Mouse (Mus musculus): Measurements from ENCODE around the gene Ywhab. TPM values are rescaled to one million over a fixed set of nuclear protein-coding genes. Genes with fewer than 3 reads are reported as not detected.

Gene Ywhab
- 228 and 233 TPM in 2 replicates for polyA plus RNA-seq (2014; fragmentation: Nextera tagmentation; extraction: Ambion mirVana)

DNA sequence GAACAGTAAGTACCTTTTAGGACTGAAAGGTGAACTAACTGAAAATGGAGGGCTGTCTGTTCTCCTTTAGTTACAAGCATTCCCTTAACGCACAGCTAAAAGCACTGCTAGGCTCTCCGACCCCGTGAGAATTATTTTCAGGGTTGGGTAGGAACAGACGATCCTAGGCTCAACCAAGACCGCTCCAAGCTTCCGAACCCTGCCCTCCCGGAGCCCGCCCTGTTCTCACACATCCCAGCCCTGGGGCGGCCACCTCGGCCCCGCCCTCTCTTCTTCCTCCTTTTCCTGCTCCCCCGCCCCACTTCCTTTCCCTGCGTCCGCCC lies at the start of gene Ywhab:
Gene Ywhab, plus strand, starts transcription at position 307 of the 323 bp plus-strand sequence.
- DNase-seq (ENCODE audit: low spot score): no peak
- Histone ChIP-seq H3K9ac (ENCODE audit: low read depth, low read length) (peak within 1 kb of the TSS; percentile 95), H3K4me2 (peak within 1 kb of the TSS; percentile 64), H3K4me1 (replicated peaks; ENCODE audit: control insufficient read depth, insufficient read depth, low read length) (peaks cover 20% of the 10 kb centered on the region), H3K4me3 (ENCODE audit: low read depth, low read length) (peak within 1 kb of the TSS; percentile 95), H3K36me3 (ENCODE audit: control insufficient read depth, insufficient read depth, low read length) (no peaks in the 10 kb centered on the region), H3K27ac (ENCODE audit: low read depth, low read length) (peak within 1 kb of the TSS; percentile 97), H3K9me3 (ENCODE audit: control insufficient read depth, low read length) (no peaks in the 10 kb centered on the region), H3K27me3 (replicated peaks; ENCODE audit: control insufficient read depth, insufficient read depth, low read length) (no peaks in the 10 kb centered on the region)
- ATAC-seq (replicated peaks; ENCODE audit: low FRiP score): no peak
- under 1% methylated on average over 11 of the region's 14 CpGs for WGBS

DNA sequence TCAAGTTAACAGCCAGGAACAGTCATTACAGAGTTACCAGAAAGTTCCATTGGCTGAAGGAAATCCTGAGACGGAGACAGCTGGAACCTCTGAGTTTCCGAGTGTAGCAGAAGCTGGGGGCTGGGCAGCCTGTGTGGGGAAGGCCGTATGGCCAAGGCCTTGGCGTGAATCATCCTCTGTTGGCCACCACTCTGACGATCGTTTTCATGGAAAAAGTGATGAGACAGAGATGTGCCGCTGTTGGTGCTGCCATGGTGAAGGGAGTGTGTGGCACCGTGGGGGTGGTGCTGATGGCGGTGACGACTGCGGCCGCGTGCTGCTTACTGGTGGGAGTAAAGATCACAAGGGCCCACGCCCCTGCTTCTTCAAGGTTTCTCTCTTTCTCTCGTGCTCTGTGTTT lies 48.5 kb upstream of the Ywhab start:
- DNase-seq (ENCODE audit: low spot score) (no peak), ATAC-seq (replicated peaks; ENCODE audit: low FRiP score) (no peak)
- Histone ChIP-seq H3K27ac (ENCODE audit: low read depth, low read length) (no peak overlapping the region), H3K27me3 (replicated peaks; ENCODE audit: control insufficient read depth, insufficient read depth, low read length) (no peaks in the 10 kb centered on the region), H3K36me3 (ENCODE audit: control insufficient read depth, insufficient read depth, low read length) (no peaks in the 10 kb centered on the region), H3K4me2 (no peak overlapping the region), H3K9me3 (ENCODE audit: control insufficient read depth, low read length) (no peaks in the 10 kb centered on the region), H3K4me1 (replicated peaks; ENCODE audit: control insufficient read depth, insufficient read depth, low read length) (no peaks in the 10 kb centered on the region), H3K9ac (ENCODE audit: low read depth, low read length) (no peak overlapping the region), H3K4me3 (ENCODE audit: low read depth, low read length) (no peak overlapping the region)
- 75% methylated on average over 15 of the region's 15 CpGs for WGBS

GRCm38 (mm10) chr2:163947976-163948375 lies 46.8 kb upstream of the Ywhab start:
- WGBS: 70% methylated on average over 7 of the region's 7 CpGs
- H3K36me3 ChIP-seq (ENCODE audit: control insufficient read depth, insufficient read depth, low read length): no peaks in the 10 kb centered on the region
- no peak for ATAC-seq (replicated peaks; ENCODE audit: low FRiP score)
- no peak overlapping the region for H3K27ac ChIP-seq (ENCODE audit: low read depth, low read length)
- no peak overlapping the region for H3K4me3 ChIP-seq (ENCODE audit: low read depth, low read length)
- H3K9me3 ChIP-seq (ENCODE audit: control insufficient read depth, low read length): no peaks in the 10 kb centered on the region
- H3K9ac ChIP-seq (ENCODE audit: low read depth, low read length): no peak overlapping the region
- H3K27me3 ChIP-seq (replicated peaks; ENCODE audit: control insufficient read depth, insufficient read depth, low read length): no peaks in the 10 kb centered on the region
- no peaks in the 10 kb centered on the region for H3K4me1 ChIP-seq (replicated peaks; ENCODE audit: control insufficient read depth, insufficient read depth, low read length)
- no peak overlapping the region for H3K4me2 ChIP-seq
- DNase-seq (ENCODE audit: low spot score): no peak

DNA sequence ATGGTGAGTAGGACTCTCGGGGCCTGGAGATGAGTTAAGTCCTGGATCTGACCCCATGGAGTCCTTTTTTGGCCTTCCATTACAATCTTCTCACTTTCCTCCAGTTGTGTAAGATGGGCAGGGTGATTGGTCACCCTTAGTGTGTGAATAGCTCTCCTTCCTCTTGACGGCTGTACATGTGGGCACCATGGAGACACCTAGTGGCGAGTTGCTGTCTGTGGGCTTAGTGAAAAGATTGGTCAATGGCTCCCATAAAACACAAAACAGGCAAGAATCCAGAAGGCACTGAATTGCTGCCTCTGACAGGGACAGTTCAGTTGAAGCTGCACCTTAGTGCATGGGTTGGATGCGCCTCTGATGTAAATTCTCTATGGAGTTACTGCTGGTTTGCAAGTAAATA lies 43.0 kb upstream of the Ywhab start:
- H3K4me2 ChIP-seq: no peak overlapping the region
- no peaks in the 10 kb centered on the region for H3K4me1 ChIP-seq (replicated peaks; ENCODE audit: control insufficient read depth, insufficient read depth, low read length)
- H3K27me3 ChIP-seq (replicated peaks; ENCODE audit: control insufficient read depth, insufficient read depth, low read length): no peaks in the 10 kb centered on the region
- no peak overlapping the region for H3K27ac ChIP-seq (ENCODE audit: low read depth, low read length)
- WGBS: 20% methylated on average over 4 of the region's 4 CpGs
- no peaks in the 10 kb centered on the region for H3K9me3 ChIP-seq (ENCODE audit: control insufficient read depth, low read length)
- H3K36me3 ChIP-seq (ENCODE audit: control insufficient read depth, insufficient read depth, low read length): no peaks in the 10 kb centered on the region
- no peak for DNase-seq (ENCODE audit: low spot score)
- no peak overlapping the region for H3K9ac ChIP-seq (ENCODE audit: low read depth, low read length)
- H3K4me3 ChIP-seq (ENCODE audit: low read depth, low read length): no peak overlapping the region
- ATAC-seq (replicated peaks; ENCODE audit: low FRiP score): no peak

- H3K36me3 ChIP-seq (ENCODE audit: control insufficient read depth, insufficient read depth, low read length): no peaks in the 10 kb centered on the region
- no peak overlapping the region for H3K27ac ChIP-seq (ENCODE audit: low read depth, low read length)
- H3K9ac ChIP-seq (ENCODE audit: low read depth, low read length): no peak overlapping the region
- no peaks in the 10 kb centered on the region for H3K27me3 ChIP-seq (replicated peaks; ENCODE audit: control insufficient read depth, insufficient read depth, low read length)
- H3K9me3 ChIP-seq (ENCODE audit: control insufficient read depth, low read length): no peaks in the 10 kb centered on the region
- no peak overlapping the region for H3K4me3 ChIP-seq (ENCODE audit: low read depth, low read length)
- no peak overlapping the region for H3K4me2 ChIP-seq
- 68% methylated on average over 7 of the region's 7 CpGs for WGBS
- ATAC-seq (replicated peaks; ENCODE audit: low FRiP score) (no peak), DNase-seq (ENCODE audit: low spot score) (no peak)
- no peaks in the 10 kb centered on the region for H3K4me1 ChIP-seq (replicated peaks; ENCODE audit: control insufficient read depth, insufficient read depth, low read length)
Measured at GRCm38 (mm10) chr2:163953622-163954310, 41.0 kb upstream of the Ywhab start.

GRCm38 (mm10) chr2:163964606-163965560 lies 29.9 kb upstream of the Ywhab start:
- DNase-seq (ENCODE audit: low spot score) (no peak), ATAC-seq (replicated peaks; ENCODE audit: low FRiP score) (no peak)
- WGBS: 66% methylated on average over 19 of the region's 19 CpGs

GRCm38 (mm10) chr2:163965706-163966105 lies 29.1 kb upstream of the Ywhab start:
- H3K36me3 ChIP-seq (ENCODE audit: control insufficient read depth, insufficient read depth, low read length): no peaks in the 10 kb centered on the region
- 69% methylated on average over 7 of the region's 7 CpGs for WGBS
- DNase-seq (ENCODE audit: low spot score) (no peak), ATAC-seq (replicated peaks; ENCODE audit: low FRiP score) (no peak)
- no peaks in the 10 kb centered on the region for H3K27me3 ChIP-seq (replicated peaks; ENCODE audit: control insufficient read depth, insufficient read depth, low read length)
- H3K4me3 ChIP-seq (ENCODE audit: low read depth, low read length): no peak overlapping the region
- H3K4me1 ChIP-seq (replicated peaks; ENCODE audit: control insufficient read depth, insufficient read depth, low read length): no peaks in the 10 kb centered on the region
- no peak overlapping the region for H3K4me2 ChIP-seq
- no peak overlapping the region for H3K9ac ChIP-seq (ENCODE audit: low read depth, low read length)
- H3K9me3 ChIP-seq (ENCODE audit: control insufficient read depth, low read length): no peaks in the 10 kb centered on the region
- no peak overlapping the region for H3K27ac ChIP-seq (ENCODE audit: low read depth, low read length)

More at GRCm38 (mm10) chr2:163964606-163965560, 29.9 kb upstream of the Ywhab start:
- no peaks in the 10 kb centered on the region for H3K27me3 ChIP-seq (replicated peaks; ENCODE audit: control insufficient read depth, insufficient read depth, low read length)
- no peaks in the 10 kb centered on the region for H3K36me3 ChIP-seq (ENCODE audit: control insufficient read depth, insufficient read depth, low read length)
- H3K4me1 ChIP-seq (replicated peaks; ENCODE audit: control insufficient read depth, insufficient read depth, low read length): no peaks in the 10 kb centered on the region
- H3K4me3 ChIP-seq (ENCODE audit: low read depth, low read length): no peak overlapping the region
- H3K9me3 ChIP-seq (ENCODE audit: control insufficient read depth, low read length): no peaks in the 10 kb centered on the region
- H3K4me2 ChIP-seq: no peak overlapping the region
- H3K9ac ChIP-seq (ENCODE audit: low read depth, low read length): no peak overlapping the region
- no peak overlapping the region for H3K27ac ChIP-seq (ENCODE audit: low read depth, low read length)

DNA sequence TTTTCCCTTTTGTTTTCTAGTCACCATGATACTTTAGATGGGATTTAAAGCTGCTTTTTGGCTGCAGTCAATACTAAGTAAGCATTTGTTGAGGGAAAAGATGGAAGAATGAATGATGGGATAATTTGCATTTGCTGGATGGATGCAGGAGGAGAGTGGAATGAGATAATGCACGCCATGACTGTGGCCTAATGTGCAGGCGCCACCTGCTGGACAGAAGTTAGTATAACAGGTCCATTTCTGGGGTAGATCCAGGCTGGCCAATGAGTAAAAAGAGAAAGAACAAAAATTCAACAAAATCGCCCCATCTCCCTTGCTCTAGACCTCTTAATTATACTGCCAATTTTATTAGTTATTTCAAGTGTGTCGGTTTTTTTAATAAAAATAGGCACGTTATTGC lies 26.2 kb upstream of the Ywhab start:
- DNase-seq (ENCODE audit: low spot score): peak; percentile 40
- Histone ChIP-seq H3K27me3 (replicated peaks; ENCODE audit: control insufficient read depth, insufficient read depth, low read length) (no peaks in the 10 kb centered on the region), H3K4me3 (ENCODE audit: low read depth, low read length) (no peak overlapping the region), H3K9ac (ENCODE audit: low read depth, low read length) (no peak overlapping the region), H3K4me2 (no peak overlapping the region), H3K9me3 (ENCODE audit: control insufficient read depth, low read length) (no peaks in the 10 kb centered on the region), H3K36me3 (ENCODE audit: control insufficient read depth, insufficient read depth, low read length) (no peaks in the 10 kb centered on the region), H3K4me1 (replicated peaks; ENCODE audit: control insufficient read depth, insufficient read depth, low read length) (no peaks in the 10 kb centered on the region), H3K27ac (ENCODE audit: low read depth, low read length) (no peak overlapping the region)
- ATAC-seq (replicated peaks; ENCODE audit: low FRiP score): no peak
- 5% methylated on average over 5 of the region's 5 CpGs for WGBS

Measured in liver, embryonic 11.5 days (tissue).